Mouse (Mus musculus): ENCODE measurements around the gene Mog. TPM values are rescaled to one million over a fixed set of nuclear protein-coding genes. Genes with fewer than 3 reads are reported as not detected.

Mog gene
- total and polyA plus RNA-seq, 3 experiments, result 0.05 TPM; not detected in 2

GRCm38 (mm10) chr17:37051745-37052144 lies 28.5 kb upstream of the Mog start:
- Histone ChIP-seq H3K4me3 (ENCODE audit: low read depth, low read length) (no peak overlapping the region), H3K27me3 (ENCODE audit: insufficient read depth, low read length) (peaks cover 9% of the 10 kb centered on the region; the same call in 1 of the 2 replicates), H3K4me1 (ENCODE audit: insufficient read depth, low read depth, low read length) (peaks cover 36% of the 10 kb centered on the region), H3K9me3 (replicated peaks) (no peaks in the 10 kb centered on the region), H3K36me3 (replicated peaks) (peaks cover 56% of the 10 kb centered on the region)
- ATAC-seq (ENCODE audit: extremely low read depth, insufficient number of reproducible peaks, low FRiP score, poor library complexity, severe bottlenecking) (no peak), DNase-seq (ENCODE audit: low spot score) (no peak)
- TF ChIP-seq GATA2 (IDR thresholded peaks at IDR 0.05; ENCODE audit: borderline replicate concordance, low read depth, low read length), result no peak
- TF ChIP-seq GATA1 (IDR thresholded peaks at IDR 0.05; ENCODE audit: borderline replicate concordance, low read length), result no peak
- TF ChIP-seq CTCF (IDR thresholded peaks at IDR 0.05; ENCODE audit: low read depth, low read length), result no peak
- no peak for TF ChIP-seq POLR2AphosphoS5 (IDR thresholded peaks at IDR 0.05; ENCODE audit: insufficient replicate concordance, low read depth, low read length)
- no peak for TF ChIP-seq TAL1 (conservative IDR thresholded peaks at IDR 0.05; ENCODE audit: low read depth, low read length)

GRCm38 (mm10) chr17:37050876-37051275 lies 27.7 kb upstream of the Mog start:
- Histone ChIP-seq H3K27me3 (ENCODE audit: insufficient read depth, low read length) (peaks cover 11% of the 10 kb centered on the region; the same call in 1 of the 2 replicates), H3K36me3 (replicated peaks) (peaks cover 49% of the 10 kb centered on the region), H3K4me1 (ENCODE audit: insufficient read depth, low read depth, low read length) (peaks cover 41% of the 10 kb centered on the region), H3K9me3 (replicated peaks) (no peaks in the 10 kb centered on the region), H3K4me3 (ENCODE audit: low read depth, low read length) (no peak overlapping the region)
- TF ChIP-seq TAL1 (conservative IDR thresholded peaks at IDR 0.05; ENCODE audit: low read depth, low read length), result no peak
- no peak for TF ChIP-seq POLR2AphosphoS5 (IDR thresholded peaks at IDR 0.05; ENCODE audit: insufficient replicate concordance, low read depth, low read length)
- no peak for TF ChIP-seq CTCF (IDR thresholded peaks at IDR 0.05; ENCODE audit: low read depth, low read length)
- no peak for TF ChIP-seq GATA1 (IDR thresholded peaks at IDR 0.05; ENCODE audit: borderline replicate concordance, low read length)
- TF ChIP-seq GATA2 (IDR thresholded peaks at IDR 0.05; ENCODE audit: borderline replicate concordance, low read depth, low read length), result no peak
- DNase-seq (ENCODE audit: low spot score), result no peak
- ATAC-seq (ENCODE audit: extremely low read depth, insufficient number of reproducible peaks, low FRiP score, poor library complexity, severe bottlenecking), result no peak

- Histone ChIP-seq H3K27me3 (ENCODE audit: insufficient read depth, low read length) (peaks cover 14% of the 10 kb centered on the region; the same call in 1 of the 2 replicates), H3K4me1 (ENCODE audit: insufficient read depth, low read depth, low read length) (peaks cover 46% of the 10 kb centered on the region), H3K4me3 (ENCODE audit: low read depth, low read length) (no peak overlapping the region), H3K36me3 (replicated peaks) (peaks cover 44% of the 10 kb centered on the region), H3K9me3 (replicated peaks) (no peaks in the 10 kb centered on the region)
- DNase-seq (ENCODE audit: low spot score) (no peak), ATAC-seq (ENCODE audit: extremely low read depth, insufficient number of reproducible peaks, low FRiP score, poor library complexity, severe bottlenecking) (no peak)
- TF ChIP-seq TAL1 (conservative IDR thresholded peaks at IDR 0.05; ENCODE audit: low read depth, low read length), result no peak
These were observed 27.2 kb upstream of the Mog start for GRCm38 (mm10) chr17:37050399-37050798.

- no peak overlapping the region for H3K4me3 ChIP-seq (ENCODE audit: low read depth, low read length)
- peaks cover 17% of the 10 kb centered on the region; the same call in 1 of the 2 replicates for H3K27me3 ChIP-seq (ENCODE audit: insufficient read depth, low read length)
- peaks cover 48% of the 10 kb centered on the region for H3K4me1 ChIP-seq (ENCODE audit: insufficient read depth, low read depth, low read length)
- TF ChIP-seq GATA2 (IDR thresholded peaks at IDR 0.05; ENCODE audit: borderline replicate concordance, low read depth, low read length), result no peak
- TF ChIP-seq GATA1 (IDR thresholded peaks at IDR 0.05; ENCODE audit: borderline replicate concordance, low read length), result no peak
- no peak for TF ChIP-seq CTCF (IDR thresholded peaks at IDR 0.05; ENCODE audit: low read depth, low read length)
- no peak for TF ChIP-seq POLR2AphosphoS5 (IDR thresholded peaks at IDR 0.05; ENCODE audit: insufficient replicate concordance, low read depth, low read length)
- no peak for TF ChIP-seq TAL1 (conservative IDR thresholded peaks at IDR 0.05; ENCODE audit: low read depth, low read length)
- H3K9me3 ChIP-seq (replicated peaks), result no peaks in the 10 kb centered on the region
- ATAC-seq (ENCODE audit: extremely low read depth, insufficient number of reproducible peaks, low FRiP score, poor library complexity, severe bottlenecking) (no peak), DNase-seq (ENCODE audit: low spot score) (no peak)
- H3K36me3 ChIP-seq (replicated peaks), result peaks cover 37% of the 10 kb centered on the region
These were observed 26.5 kb upstream of the Mog start for GRCm38 (mm10) chr17:37049570-37050310.

GRCm38 (mm10) chr17:37048383-37048782 lies 25.2 kb upstream of the Mog start:
- no peaks in the 10 kb centered on the region for H3K9me3 ChIP-seq (replicated peaks)
- H3K4me3 ChIP-seq (ENCODE audit: low read depth, low read length), result no peak overlapping the region
- peaks cover 28% of the 10 kb centered on the region for H3K36me3 ChIP-seq (replicated peaks)
- DNase-seq (ENCODE audit: low spot score) (no peak), ATAC-seq (ENCODE audit: extremely low read depth, insufficient number of reproducible peaks, low FRiP score, poor library complexity, severe bottlenecking) (no peak)
- H3K4me1 ChIP-seq (ENCODE audit: insufficient read depth, low read depth, low read length), result peaks cover 42% of the 10 kb centered on the region
- peaks cover 22% of the 10 kb centered on the region for H3K27me3 ChIP-seq (ENCODE audit: insufficient read depth, low read length)
- no peak for TF ChIP-seq GATA2 (IDR thresholded peaks at IDR 0.05; ENCODE audit: borderline replicate concordance, low read depth, low read length)
- TF ChIP-seq GATA1 (IDR thresholded peaks at IDR 0.05; ENCODE audit: borderline replicate concordance, low read length), result no peak
- no peak for TF ChIP-seq CTCF (IDR thresholded peaks at IDR 0.05; ENCODE audit: low read depth, low read length)

GRCm38 (mm10) chr17:37047981-37048380 lies 24.8 kb upstream of the Mog start:
- ATAC-seq (ENCODE audit: extremely low read depth, insufficient number of reproducible peaks, low FRiP score, poor library complexity, severe bottlenecking), result no peak
- Histone ChIP-seq H3K4me1 (ENCODE audit: insufficient read depth, low read depth, low read length) (peaks cover 42% of the 10 kb centered on the region), H3K9me3 (replicated peaks) (no peaks in the 10 kb centered on the region), H3K4me3 (ENCODE audit: low read depth, low read length) (no peak overlapping the region), H3K36me3 (replicated peaks) (peaks cover 28% of the 10 kb centered on the region), H3K27me3 (ENCODE audit: insufficient read depth, low read length) (peaks cover 22% of the 10 kb centered on the region)
- no peak for DNase-seq (ENCODE audit: low spot score)
- TF ChIP-seq CTCF (IDR thresholded peaks at IDR 0.05; ENCODE audit: low read depth, low read length) (no peak), POLR2AphosphoS5 (IDR thresholded peaks at IDR 0.05; ENCODE audit: insufficient replicate concordance, low read depth, low read length) (no peak), GATA2 (IDR thresholded peaks at IDR 0.05; ENCODE audit: borderline replicate concordance, low read depth, low read length) (no peak), TAL1 (conservative IDR thresholded peaks at IDR 0.05; ENCODE audit: low read depth, low read length) (no peak), GATA1 (IDR thresholded peaks at IDR 0.05; ENCODE audit: borderline replicate concordance, low read length) (no peak)
